Mouse (Mus musculus): ENCODE results near the gene Runx2. TPM values are rescaled to one million over a fixed set of nuclear protein-coding genes. Genes with fewer than 3 reads are reported as not detected.

The Runx2 gene
- total RNA-seq, 1 experiment, result 0.71 TPM

- DNase-seq (ENCODE audit: low read depth, low spot score), result peak; percentile 31
- no peak for TF ChIP-seq HCFC1 (IDR thresholded peaks at IDR 0.05; ENCODE audit: borderline replicate concordance, insufficient read depth, low read length)
- peak; percentile 76; the same call in 1 of the 2 replicates for TF ChIP-seq ZC3H11A (IDR thresholded peaks at IDR 0.05; ENCODE audit: borderline replicate concordance, low read depth, low read length)
- in situ Hi-C loops (cut with MboI; ENCODE audit: low sequenced_read_pairs in 2 of 2, unreplicated experiment in 2 of 2), result no loop called here
- no peak overlapping the region for H3K27ac ChIP-seq (ENCODE audit: insufficient read depth, low read depth, low read length, poor library complexity, severe bottlenecking)
- H3K9me3 ChIP-seq (ENCODE audit: control insufficient read depth, insufficient read depth, low read depth, low read length), result no peaks in the 10 kb centered on the region
- H3K9ac ChIP-seq (ENCODE audit: insufficient read depth, low read depth, low read length, poor library complexity, severe bottlenecking), result no peak overlapping the region
- no peak overlapping the region for H3K4me3 ChIP-seq (ENCODE audit: insufficient read depth in 1 of 2, low read depth in 1 of 2, low read length in 2 of 2, poor library complexity in 1 of 2, severe bottlenecking in 1 of 2)
- no peaks in the 10 kb centered on the region for H3K36me3 ChIP-seq (ENCODE audit: control insufficient read depth, insufficient read depth, low read length, poor library complexity, severe bottlenecking)
- no peaks in the 10 kb centered on the region for H3K4me1 ChIP-seq (ENCODE audit: control insufficient read depth in 2 of 2, insufficient read depth in 2 of 2, low read length in 2 of 2, poor library complexity in 1 of 2)
Measured at GRCm38 (mm10) chr17:44455681-44456600, 358.7 kb downstream of the Runx2 start.

DNA sequence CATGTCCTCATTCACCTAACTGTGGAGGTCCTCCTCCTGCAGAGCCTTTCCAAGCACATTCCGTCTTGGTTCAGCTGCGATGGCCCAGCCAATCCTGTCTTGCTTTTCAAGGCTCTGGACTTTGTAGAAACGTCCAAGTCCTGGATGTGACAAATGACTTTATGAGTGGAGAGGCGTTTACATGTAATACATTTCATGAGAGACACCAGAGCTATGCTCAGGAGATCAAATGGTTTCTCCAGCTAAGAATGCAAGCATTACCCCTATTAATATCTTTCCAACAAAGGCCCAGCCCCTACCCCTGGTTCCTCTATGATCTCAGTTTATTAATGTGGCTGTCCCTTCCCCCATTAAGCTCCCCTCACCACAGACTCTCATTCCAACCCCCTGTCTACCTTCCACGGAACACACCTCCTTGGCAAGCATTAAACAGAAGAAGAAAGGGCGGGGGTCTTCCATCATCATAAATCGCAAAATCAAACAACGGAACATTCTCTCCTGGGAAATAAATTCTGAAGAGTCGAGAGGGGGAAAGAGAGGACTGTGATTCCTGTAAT lies 364.6 kb downstream of the Runx2 start:
- Histone ChIP-seq H3K9ac (ENCODE audit: insufficient read depth, low read depth, low read length, poor library complexity, severe bottlenecking) (no peak overlapping the region), H3K9me3 (ENCODE audit: control insufficient read depth, insufficient read depth, low read depth, low read length) (no peaks in the 10 kb centered on the region), H3K4me1 (ENCODE audit: control insufficient read depth in 2 of 2, insufficient read depth in 2 of 2, low read length in 2 of 2, poor library complexity in 1 of 2) (no peaks in the 10 kb centered on the region), H3K36me3 (ENCODE audit: control insufficient read depth, insufficient read depth, low read length, poor library complexity, severe bottlenecking) (no peaks in the 10 kb centered on the region), H3K27ac (ENCODE audit: insufficient read depth, low read depth, low read length, poor library complexity, severe bottlenecking) (no peak overlapping the region), H3K4me3 (ENCODE audit: insufficient read depth in 1 of 2, low read depth in 1 of 2, low read length in 2 of 2, poor library complexity in 1 of 2, severe bottlenecking in 1 of 2) (no peak overlapping the region)
- TF ChIP-seq HCFC1 (IDR thresholded peaks at IDR 0.05; ENCODE audit: borderline replicate concordance, insufficient read depth, low read length) (no peak), ZNF384 (IDR thresholded peaks at IDR 0.05; ENCODE audit: low read depth, low read length) (no peak), ZC3H11A (IDR thresholded peaks at IDR 0.05; ENCODE audit: borderline replicate concordance, low read depth, low read length) (no peak), MAFK (IDR thresholded peaks at IDR 0.05; ENCODE audit: insufficient read depth, low read depth, low read length) (no peak), CHD2 (IDR thresholded peaks at IDR 0.05; ENCODE audit: low read depth, low read length) (no peak)
- in situ Hi-C loops (cut with MboI; ENCODE audit: low sequenced_read_pairs in 2 of 2, unreplicated experiment in 2 of 2), result no loop called here
- no peak for DNase-seq (ENCODE audit: low read depth, low spot score)

Other genes with a start within 250 kb of the Runx2 start
- 3.9 and 4.9 TPM in 2 replicates for gene Supt3, start 37.6 kb downstream of the Runx2 start, total RNA-seq (2012; rRNA removed)

Data from ES-E14 (cell line).